Comparison of ENCODE assay signal across 17 mouse cellular contexts in genomic region chr4:149133395-149133794, GRCm38 (mm10). TPM values are rescaled to one million over a fixed set of nuclear protein-coding genes. Genes with fewer than 3 reads are reported as not detected.
"Had no signal": no experiment of that assay in that cellular context is flagged by ENCODE, and none has a peak within 500 bp of the region (broad histone marks: within the 10 kb centered on the region; RNA-seq: fewer than 3 reads in every experiment).

No protein-coding gene starts in this region.

- ATAC-seq: lung, postnatal 0 days; midbrain, embryonic 16.5 days had no signal

- H3K27me3 ChIP-seq: limb, embryonic 12.5 days had no signal

- DNase-seq: kidney, adult 18-20 months; kidney, postnatal 10 days; kidney, postnatal 4 days; lung, adult 2 months; lung, postnatal 36 days; right cerebral cortex, adult 18-20 months; right cerebral cortex, postnatal 25 days; thymus, postnatal 36 days had no signal

- H3K27ac ChIP-seq: layer of hippocampus, adult 2 months; limb, embryonic 12.5 days had no signal

- H3K4me2 ChIP-seq: limb, embryonic 12.5 days had no signal

- H3K9ac ChIP-seq: limb, embryonic 12.5 days had no signal

- H3K9me3 ChIP-seq: limb, embryonic 12.5 days had no signal

- H3K4me3 ChIP-seq: layer of hippocampus, adult 2 months; limb, embryonic 12.5 days had no signal

RNA-seq across cellular contexts. Expression of gene Cort, which starts 6.8 kb away (rescaled TPM):
- total RNA-seq: liver, adult 2 months had no signal
- polyA plus RNA-seq: kidney, embryonic 14.5 days; liver, adult 2 months; lung, adult 2 months; small intestine, adult 2 months; stomach, embryonic 16.5 days; thymus, postnatal 0 days had no signal
